Mouse (Mus musculus) liver, embryonic 12.5 days (tissue): Measurements from ENCODE around the gene Xndc1. TPM values are rescaled to one million over a fixed set of nuclear protein-coding genes. Genes with fewer than 3 reads are reported as not detected.

Experiments used
- ATAC-seq: fragments of 200-750 bp; cut with Nextera tagmentation; 2 replicates; pipeline ENCODE4 v1.8.0; 2017; ENCODE audit warnings: moderate number of reproducible peaks, mild to moderate bottlenecking, moderate library complexity
- H3K27ac ChIP-seq: fragments of 300-500 bp; sonication (generic); 2 replicates; pipeline ENCODE4 v1.5.1; 2016; ENCODE audit warnings: mild to moderate bottlenecking
- H3K27me3 ChIP-seq: fragments of 300-500 bp; sonication (generic); replicated peaks from 2 replicates; pipeline ENCODE4 v1.6.1; 2016; ENCODE audit warnings: mild to moderate bottlenecking, moderate library complexity
- H3K36me3 ChIP-seq: fragments of 300-500 bp; sonication (generic); 2 replicates; pipeline ENCODE4 v1.6.1; 2016; ENCODE audit warnings: mild to moderate bottlenecking, moderate library complexity
- H3K4me1 ChIP-seq: fragments of 300-500 bp; sonication (generic); 2 replicates; pipeline ENCODE4 v1.6.1; 2016
- H3K4me2 ChIP-seq: fragments of 300-500 bp; sonication (generic); 2 replicates; pipeline ENCODE4 v1.6.1; 2016; ENCODE audit warnings: mild to moderate bottlenecking, moderate library complexity
- H3K4me3 ChIP-seq: fragments of 300-500 bp; sonication (generic); 2 replicates; pipeline ENCODE4 v1.5.1; 2016; ENCODE audit warnings: mild to moderate bottlenecking, moderate library complexity
- H3K9ac ChIP-seq: fragments of 300-500 bp; sonication (generic); 2 replicates; pipeline ENCODE4 v1.6.1; 2016; ENCODE audit warnings: mild to moderate bottlenecking, moderate library complexity
- H3K9me3 ChIP-seq: fragments of 300-500 bp; sonication (generic); replicated peaks from 2 replicates; pipeline ENCODE4 v1.6.1; 2016; ENCODE audit warnings: mild to moderate bottlenecking, moderate library complexity
- WGBS: fragments of 180-500 bp; shearing (Covaris S2); methylation state at CpG from one replicate; pipeline ENCODE4 v1.1.7; 2016; ENCODE audit not compliant: insufficient replicate concordance; 5-methylcytosine and 5-hydroxymethylcytosine counted together
- polyA plus RNA-seq: library from polyadenylated mRNA; unstranded; fragments of >200 nt; fragmentation: Nextera tagmentation; extraction: Ambion mirVana; gene quantifications from 2 replicates; pipeline ENCODE4 v1.2.1, GENCODE M21; 2016

Gene Xndc1
- polyA plus RNA-seq, 1 experiment from 2014 or later: 21.0 TPM

DNA sequence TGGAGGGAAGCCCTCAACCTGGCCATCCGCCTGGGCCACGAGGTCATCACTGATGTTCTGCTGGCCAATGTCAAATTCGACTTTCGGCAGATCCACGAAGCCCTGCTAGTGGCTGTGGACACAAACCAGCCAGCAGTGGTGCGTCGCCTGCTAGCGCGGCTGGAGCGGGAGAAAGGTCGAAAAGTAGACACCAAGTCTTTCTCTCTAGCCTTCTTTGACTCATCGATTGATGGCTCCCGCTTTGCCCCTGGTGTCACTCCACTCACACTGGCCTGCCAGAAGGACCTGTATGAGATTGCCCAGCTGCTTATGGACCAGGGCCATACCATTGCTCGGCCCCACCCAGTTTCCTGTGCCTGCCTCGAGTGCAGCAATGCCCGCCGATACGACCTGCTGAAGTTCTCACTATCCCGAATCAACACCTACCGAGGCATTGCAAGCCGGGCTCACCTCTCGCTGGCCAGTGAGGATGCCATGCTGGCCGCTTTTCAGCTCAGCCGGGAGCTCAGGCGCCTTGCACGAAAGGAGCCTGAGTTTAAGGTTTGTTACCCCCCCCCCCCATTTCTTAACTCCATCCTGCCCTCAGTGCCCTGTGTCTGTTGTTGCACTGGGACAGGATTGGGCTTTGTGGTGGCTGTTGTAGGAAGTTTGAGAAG lies 18.9 kb downstream of the Xndc1 start:
- H3K9me3 ChIP-seq: no peaks in the 10 kb centered on the region
- H3K36me3 ChIP-seq: peaks cover 57% of the 10 kb centered on the region
- H3K27me3 ChIP-seq: no peaks in the 10 kb centered on the region
- no peak for ATAC-seq
- no peak overlapping the region for H3K9ac ChIP-seq
- no peak overlapping the region for H3K27ac ChIP-seq
- H3K4me3 ChIP-seq: no peak overlapping the region
- no peak overlapping the region for H3K4me2 ChIP-seq
- WGBS: 88% methylated on average over 26 of the region's 26 CpGs
- no peaks in the 10 kb centered on the region for H3K4me1 ChIP-seq

- Histone ChIP-seq H3K4me1 (no peaks in the 10 kb centered on the region), H3K4me2 (no peak overlapping the region), H3K9me3 (no peaks in the 10 kb centered on the region), H3K36me3 (peaks cover 27% of the 10 kb centered on the region), H3K27ac (no peak overlapping the region), H3K4me3 (no peak overlapping the region), H3K9ac (no peak overlapping the region), H3K27me3 (no peaks in the 10 kb centered on the region)
- no peak for ATAC-seq
- WGBS: 67% methylated on average over 4 of the region's 4 CpGs
Measured at GRCm38 (mm10) chr7:102087336-102087735, 22.0 kb downstream of the Xndc1 start.

DNA sequence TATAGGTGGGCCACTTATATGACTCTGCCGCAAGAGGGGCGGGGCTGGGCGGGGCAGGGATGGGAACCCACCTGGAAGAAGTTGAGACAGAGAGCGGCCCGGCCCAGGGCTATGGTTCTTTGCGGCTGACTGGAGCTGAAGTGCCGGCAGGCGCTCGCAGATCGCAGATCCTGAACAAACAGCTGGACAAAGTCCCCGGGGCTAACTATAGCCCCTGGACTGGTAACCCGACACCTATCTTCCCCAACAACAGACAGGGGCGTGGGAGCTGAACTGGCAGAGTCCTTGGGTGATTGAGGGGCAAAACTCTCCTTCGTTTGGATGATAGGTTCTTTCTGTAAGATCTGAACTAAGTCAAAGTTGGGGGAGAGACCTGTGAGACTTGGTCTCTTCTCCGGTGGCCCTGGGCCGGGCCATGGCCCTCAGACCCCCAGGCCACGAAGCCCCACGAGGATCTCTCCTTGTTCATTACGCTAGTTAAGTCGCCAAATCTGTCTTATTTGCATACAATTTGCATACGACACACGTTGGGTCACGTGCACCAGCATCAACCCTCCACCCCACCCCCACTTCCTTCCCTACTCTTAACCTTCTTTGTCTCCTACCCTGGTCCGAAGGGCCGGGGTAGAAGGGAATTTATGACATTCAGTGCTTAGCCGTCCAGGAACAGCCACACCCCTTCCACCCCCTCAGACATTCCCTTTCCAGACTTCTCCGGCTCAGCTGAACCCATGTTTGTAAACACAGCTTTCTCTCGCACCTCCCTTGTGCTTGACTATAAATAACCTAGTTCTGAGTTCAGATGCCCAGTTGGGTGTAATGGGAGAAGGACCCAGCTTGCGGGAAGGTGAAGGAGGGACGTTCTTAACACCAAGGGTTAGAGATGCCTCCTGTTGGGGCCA lies 34.7 kb downstream of the Xndc1 start:
- H3K4me3 ChIP-seq: peak overlapping the region; percentile 39
- no peaks in the 10 kb centered on the region for H3K36me3 ChIP-seq
- peak overlapping the region; percentile 33 for H3K9ac ChIP-seq
- WGBS: 10% methylated on average over 30 of the region's 30 CpGs
- H3K9me3 ChIP-seq: no peaks in the 10 kb centered on the region
- H3K27me3 ChIP-seq: peaks cover 43% of the 10 kb centered on the region
- H3K4me1 ChIP-seq: peaks cover 43% of the 10 kb centered on the region
- H3K27ac ChIP-seq: no peak overlapping the region
- peak overlapping the region; percentile 76 for H3K4me2 ChIP-seq
- peak; percentile 59 for ATAC-seq

DNA sequence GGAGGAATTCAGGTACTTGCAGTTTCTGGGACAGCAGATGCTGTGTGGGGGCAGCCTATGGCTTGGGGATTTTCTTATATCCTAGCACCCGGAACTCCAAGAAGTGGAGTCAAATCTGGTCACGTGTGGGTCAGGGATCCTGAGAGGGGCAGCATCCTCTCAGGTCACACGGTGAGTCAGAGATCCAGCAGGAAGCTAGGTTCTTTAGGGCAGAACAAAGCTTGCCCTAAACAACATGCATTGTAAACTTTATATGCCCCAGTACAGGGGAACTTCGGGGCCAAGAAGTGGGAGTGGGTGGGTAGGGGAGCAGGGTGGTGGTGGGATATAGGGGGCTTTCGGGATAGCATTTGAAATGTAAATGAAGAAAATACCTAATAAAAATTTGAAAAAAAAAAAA lies 35.6 kb downstream of the Xndc1 start:
- ATAC-seq: no peak
- Histone ChIP-seq H3K4me3 (no peak overlapping the region), H3K4me1 (peaks cover 43% of the 10 kb centered on the region), H3K9ac (no peak overlapping the region), H3K36me3 (no peaks in the 10 kb centered on the region), H3K27me3 (peaks cover 43% of the 10 kb centered on the region), H3K9me3 (no peaks in the 10 kb centered on the region), H3K27ac (no peak overlapping the region), H3K4me2 (no peak overlapping the region)
- WGBS: 52% methylated on average over 5 of the region's 5 CpGs

DNA sequence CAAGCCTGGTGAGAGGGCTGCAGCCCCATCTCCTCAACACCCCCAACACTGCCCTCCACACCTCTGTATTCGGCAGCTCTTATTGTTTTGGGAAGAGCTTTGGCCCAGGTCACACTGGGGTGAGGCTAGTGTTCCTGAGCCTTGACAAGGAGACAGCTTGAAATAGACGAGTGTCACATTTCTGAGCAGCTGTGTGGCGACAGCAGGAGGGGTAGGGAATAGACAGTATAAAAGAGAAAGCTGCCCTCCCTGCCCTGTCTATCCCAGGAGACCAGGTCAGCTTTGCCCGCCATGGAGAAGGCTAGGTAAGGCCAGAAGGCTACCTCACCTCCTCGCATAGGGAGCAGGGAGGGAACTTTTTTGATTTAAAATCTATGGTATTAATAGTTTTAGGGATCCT lies 36.2 kb downstream of the Xndc1 start, which contains the start of gene Art1:
Gene Art1, plus strand, starts transcription at position 257 of the 400 bp plus-strand sequence.
- peaks cover 43% of the 10 kb centered on the region for H3K4me1 ChIP-seq
- no peak for ATAC-seq
- H3K27ac ChIP-seq: no peak within 1 kb of the TSS
- no peak within 1 kb of the TSS for H3K9ac ChIP-seq
- H3K36me3 ChIP-seq: no peaks in the 10 kb centered on the region
- no peaks in the 10 kb centered on the region for H3K9me3 ChIP-seq
- peak within 1 kb of the TSS; percentile 76 for H3K4me2 ChIP-seq
- WGBS: 61% methylated on average over 5 of the region's 5 CpGs
- no peak within 1 kb of the TSS for H3K4me3 ChIP-seq
- peaks cover 44% of the 10 kb centered on the region for H3K27me3 ChIP-seq

DNA sequence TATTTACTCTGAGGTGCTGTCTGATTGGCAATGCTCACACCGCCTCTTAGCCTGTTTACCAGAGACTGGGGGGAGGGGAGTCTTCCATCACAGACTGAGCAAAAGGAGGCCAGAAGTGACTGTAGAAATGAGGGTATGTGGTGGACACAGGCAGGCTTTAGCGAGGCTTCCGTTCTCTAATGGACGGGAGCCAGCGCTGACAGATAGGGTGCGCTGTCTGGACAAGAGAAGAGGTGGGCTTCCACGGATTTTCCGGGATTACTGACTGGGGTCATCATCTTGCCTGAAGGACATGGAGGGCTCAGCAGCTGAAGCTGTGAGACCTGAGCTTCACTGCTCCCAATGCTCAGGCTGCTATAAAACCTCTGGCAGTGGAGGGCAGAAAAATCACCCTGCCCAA lies 36.9 kb downstream of the Xndc1 start:
- no peak overlapping the region for H3K9ac ChIP-seq
- 60% methylated on average over 8 of the region's 8 CpGs for WGBS
- no peaks in the 10 kb centered on the region for H3K36me3 ChIP-seq
- H3K27ac ChIP-seq: no peak overlapping the region
- H3K4me1 ChIP-seq: peaks cover 50% of the 10 kb centered on the region
- no peak overlapping the region for H3K4me2 ChIP-seq
- no peak overlapping the region for H3K4me3 ChIP-seq
- no peaks in the 10 kb centered on the region for H3K9me3 ChIP-seq
- H3K27me3 ChIP-seq: peaks cover 45% of the 10 kb centered on the region
- no peak for ATAC-seq

DNA sequence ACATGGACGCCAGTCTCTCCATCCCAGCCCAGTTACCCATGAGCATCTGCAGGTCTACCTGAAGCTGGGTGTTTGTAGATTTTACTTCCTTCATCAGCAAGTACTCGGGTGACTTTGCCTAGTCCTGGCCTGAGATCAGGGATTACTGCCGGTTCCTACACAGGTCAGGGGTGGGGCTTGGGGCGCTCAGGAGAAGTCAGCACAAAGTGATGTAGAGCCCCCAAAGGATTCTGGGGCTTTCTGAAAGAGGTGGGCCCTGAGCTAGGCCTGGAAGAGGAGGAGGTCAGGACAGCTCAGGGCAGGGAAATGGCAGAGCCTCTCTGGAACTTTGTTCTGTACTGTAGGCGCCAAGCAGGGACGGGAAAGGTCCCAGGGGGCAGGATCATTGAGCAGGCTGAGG lies 37.4 kb downstream of the Xndc1 start:
- H3K4me2 ChIP-seq: 0 out of 2 replicates have a peak overlapping the region, but pooled peaks have one; percentile 4
- H3K4me3 ChIP-seq: no peak overlapping the region
- 50% methylated on average over 6 of the region's 6 CpGs for WGBS
- H3K27me3 ChIP-seq: peaks cover 45% of the 10 kb centered on the region
- 0 out of 2 replicates have a peak overlapping the region, but pooled peaks have one; percentile 43 for H3K27ac ChIP-seq
- ATAC-seq: no peak
- H3K9me3 ChIP-seq: no peaks in the 10 kb centered on the region
- H3K4me1 ChIP-seq: peaks cover 51% of the 10 kb centered on the region
- no peaks in the 10 kb centered on the region for H3K36me3 ChIP-seq
- no peak overlapping the region for H3K9ac ChIP-seq

- H3K4me1 ChIP-seq: peaks cover 51% of the 10 kb centered on the region
- H3K36me3 ChIP-seq: no peaks in the 10 kb centered on the region
- WGBS: 35% methylated on average over 2 of the region's 2 CpGs
- H3K4me2 ChIP-seq: 0 out of 2 replicates have a peak overlapping the region, but pooled peaks have one; percentile 5
- ATAC-seq: peak; percentile 79
- H3K9me3 ChIP-seq: no peaks in the 10 kb centered on the region
- H3K27ac ChIP-seq: 0 out of 2 replicates have a peak overlapping the region, but pooled peaks have one; percentile 43
- 0 out of 2 replicates have a peak overlapping the region, but pooled peaks have one; percentile 14 for H3K9ac ChIP-seq
- H3K27me3 ChIP-seq: peaks cover 36% of the 10 kb centered on the region
- H3K4me3 ChIP-seq: no peak overlapping the region
Measured at GRCm38 (mm10) chr7:102103555-102103954, 38.2 kb downstream of the Xndc1 start.

- H3K4me2 ChIP-seq: 0 out of 2 replicates have a peak overlapping the region, but pooled peaks have one; percentile 5
- H3K27ac ChIP-seq: no peak overlapping the region
- ATAC-seq: no peak
- 0 out of 2 replicates have a peak overlapping the region, but pooled peaks have one; percentile 14 for H3K9ac ChIP-seq
- H3K4me1 ChIP-seq: peaks cover 51% of the 10 kb centered on the region
- H3K4me3 ChIP-seq: no peak overlapping the region
- H3K36me3 ChIP-seq: no peaks in the 10 kb centered on the region
- H3K27me3 ChIP-seq: peaks cover 31% of the 10 kb centered on the region
- no peaks in the 10 kb centered on the region for H3K9me3 ChIP-seq
- 57% methylated on average over 5 of the region's 5 CpGs for WGBS
Measured at GRCm38 (mm10) chr7:102104126-102104525, 38.8 kb downstream of the Xndc1 start.

GRCm38 (mm10) chr7:102106700-102107141 lies 41.4 kb downstream of the Xndc1 start:
- no peaks in the 10 kb centered on the region for H3K9me3 ChIP-seq
- whole genome bisulfite sequencing: 21% methylated on average over 23 of the region's 23 CpGs
- peaks cover 36% of the 10 kb centered on the region for H3K4me1 ChIP-seq
- H3K36me3 ChIP-seq: no peaks in the 10 kb centered on the region
- H3K9ac ChIP-seq: peak overlapping the region; percentile 50; the same call in 1 of the 2 replicates
- H3K4me2 ChIP-seq: peak overlapping the region; percentile 69
- H3K27ac ChIP-seq: no peak overlapping the region
- peak overlapping the region; percentile 37 for H3K4me3 ChIP-seq
- ATAC-seq: no peak
- peaks cover 14% of the 10 kb centered on the region for H3K27me3 ChIP-seq

GRCm38 (mm10) chr7:102108206-102108605 lies 42.9 kb downstream of the Xndc1 start:
- 52% methylated on average over 1 of the region's 1 CpGs for WGBS

GRCm38 (mm10) chr7:102109171-102109570 lies 43.9 kb downstream of the Xndc1 start, which contains the start of gene Art5:
Art5 (minus strand) TSS chr7:102109489.
- Histone ChIP-seq H3K4me2 (no peak within 1 kb of the TSS), H3K27me3 (peaks cover 28% of the 10 kb centered on the region), H3K36me3 (no peaks in the 10 kb centered on the region), H3K9ac (no peak within 1 kb of the TSS), H3K4me3 (no peak within 1 kb of the TSS), H3K4me1 (peaks cover 23% of the 10 kb centered on the region), H3K9me3 (no peaks in the 10 kb centered on the region), H3K27ac (no peak within 1 kb of the TSS)
- 68% methylated on average over 7 of the region's 7 CpGs for WGBS
- ATAC-seq: no peak

More at GRCm38 (mm10) chr7:102108206-102108605, 42.9 kb downstream of the Xndc1 start:
- Histone ChIP-seq H3K4me3 (no peak overlapping the region), H3K27me3 (peaks cover 25% of the 10 kb centered on the region), H3K9ac (no peak overlapping the region), H3K9me3 (no peaks in the 10 kb centered on the region), H3K27ac (no peak overlapping the region), H3K36me3 (no peaks in the 10 kb centered on the region), H3K4me2 (no peak overlapping the region), H3K4me1 (peaks cover 24% of the 10 kb centered on the region)
- no peak for ATAC-seq
